Mouse (Mus musculus) MEL-GATA-1-ER (cell line): ENCODE data around the gene Ctsw.

Source experiments
- DNase-seq: peaks from one replicate; pipeline ENCODE4 v3.0.0-alpha.2; 2012; ENCODE audit warnings: low read depth; ENCODE audit errors: extremely low read depth

The Ctsw gene

GRCm38 (mm10) chr19:5432992-5433852 lies 35.1 kb downstream of the Ctsw start:
- no peak for DNase-seq

GRCm38 (mm10) chr19:5431911-5432464 lies 36.3 kb downstream of the Ctsw start:
- DNase-seq = no peak

- no peak for DNase-seq
These were observed 37.9 kb downstream of the Ctsw start for GRCm38 (mm10) chr19:5430408-5430807.

GRCm38 (mm10) chr19:5429806-5430205 lies 38.5 kb downstream of the Ctsw start:
- no peak for DNase-seq

- no peak for DNase-seq
These were observed 39.1 kb downstream of the Ctsw start for GRCm38 (mm10) chr19:5429219-5429618.

- DNase-seq = no peak
These were observed 40.2 kb downstream of the Ctsw start for GRCm38 (mm10) chr19:5428083-5428482.

- no peak for DNase-seq
These were observed 41.5 kb downstream of the Ctsw start for GRCm38 (mm10) chr19:5426640-5427290.

- no peak for DNase-seq
These were observed 42.3 kb downstream of the Ctsw start for GRCm38 (mm10) chr19:5425906-5426565.

GRCm38 (mm10) chr19:5424782-5425741 lies 43.2 kb downstream of the Ctsw start, which contains the start of the genes Drap1 and AI837181:
Drap1 (minus strand) TSS chr19:5424979.
AI837181 (plus strand) TSS chr19:5425144.
- DNase-seq = peak; percentile 83

GRCm38 (mm10) chr19:5424092-5424781 lies 44.1 kb downstream of the Ctsw start:
- DNase-seq = no peak

- DNase-seq = no peak
These were observed 44.7 kb downstream of the Ctsw start for GRCm38 (mm10) chr19:5423561-5423960.

GRCm38 (mm10) chr19:5422895-5423443 lies 45.3 kb downstream of the Ctsw start:
- DNase-seq = no peak

- DNase-seq = no peak
These were observed 46.0 kb downstream of the Ctsw start for GRCm38 (mm10) chr19:5422267-5422666.

GRCm38 (mm10) chr19:5421784-5422183 lies 46.5 kb downstream of the Ctsw start:
- DNase-seq = no peak

GRCm38 (mm10) chr19:5420579-5420978 lies 47.7 kb downstream of the Ctsw start:
- no peak for DNase-seq

- no peak for DNase-seq
These were observed 48.7 kb downstream of the Ctsw start for GRCm38 (mm10) chr19:5419630-5420029.

GRCm38 (mm10) chr19:5418750-5419466 lies 49.4 kb downstream of the Ctsw start:
- DNase-seq = no peak
